Comparison of ENCODE assay signal across 8 mouse cellular contexts in genomic region chr10:79682916-79683582, GRCm38 (mm10). TPM values are rescaled to one million over a fixed set of nuclear protein-coding genes. Genes with fewer than 3 reads are reported as not detected.
DNase-seq lines count a peak whose midpoint lies in the region; ATAC-seq and TF ChIP-seq lines count a peak whose summit lies in the region.

No protein-coding gene starts in this region.

- peaks cover 11% of the 10 kb centered on the region for H3K9me3 ChIP-seq in megakaryocyte, embryonic 14.5 days

- peaks cover 61% of the 10 kb centered on the region for H3K4me1 ChIP-seq in megakaryocyte, embryonic 14.5 days
- H3K4me1 ChIP-seq in bone marrow macrophage, adult 2 months (ENCODE audit: control insufficient read depth, insufficient read depth, low read length) = peaks cover 17% of the 10 kb centered on the region
- peaks cover 19% of the 10 kb centered on the region for H3K4me1 ChIP-seq in thymus, adult 2 months (replicated peaks; ENCODE audit: control insufficient read depth, insufficient read depth, low read length)

- WGBS in thymus, adult 2 months = 4% methylated on average over 10 of the region's 10 CpGs

- peak; percentile 57 for TF ChIP-seq CTCF in bone marrow macrophage, adult 2 months (IDR thresholded peaks at IDR 0.05; ENCODE audit: low read depth, low read length)
- TF ChIP-seq CTCF in thymus, adult 2 months (IDR thresholded peaks at IDR 0.05; ENCODE audit: borderline replicate concordance, control insufficient read depth, extremely low read depth, insufficient read depth, low read length, poor library complexity) = no peak

- DNase-seq in heart, postnatal 10 days = peak; percentile 82 to 83
- DNase-seq in kidney, postnatal 4 days = peak; percentile 84 to 88
- DNase-seq in mesoderm, embryonic 11.5 days (ENCODE audit: low read depth, low spot score) = peak; percentile 71
- DNase-seq in thymus, adult 2 months = peak; percentile 73

- peaks cover 52% of the 10 kb centered on the region for H3K36me3 ChIP-seq in megakaryocyte, embryonic 14.5 days (replicated peaks; ENCODE audit: low read length)
- H3K36me3 ChIP-seq in thymus, adult 2 months (ENCODE audit: control insufficient read depth, insufficient read depth, low read length) = peaks cover 26% of the 10 kb centered on the region

- no peaks in the 10 kb centered on the region for H3K27me3 ChIP-seq in megakaryocyte, embryonic 14.5 days (replicated peaks)
- H3K27me3 ChIP-seq in thymus, adult 2 months (ENCODE audit: control insufficient read depth, insufficient read depth, low read length) = no peaks in the 10 kb centered on the region

- H3K27ac ChIP-seq in bone marrow macrophage, adult 2 months (ENCODE audit: insufficient read depth, low read depth, low read length) = peak overlapping the region; percentile 82
- H3K27ac ChIP-seq in thymus, adult 2 months (ENCODE audit: control insufficient read depth, insufficient read depth, low read length) = no peak overlapping the region

- no peak for ATAC-seq in megakaryocyte, adult 5-6 weeks (ENCODE audit: poor library complexity, severe bottlenecking)
- ATAC-seq in erythroid progenitor cell, adult 5-6 weeks (replicated peaks; ENCODE audit: low FRiP score, poor library complexity, severe bottlenecking) = peak; percentile 38; the same call in 1 of the 2 replicates

- intact Hi-C loops in heart, postnatal 10 days (cut with DNase I) = no loop called here

- peak overlapping the region; percentile 99 for H3K4me3 ChIP-seq in megakaryocyte, embryonic 14.5 days (replicated peaks)
- peak overlapping the region; percentile 97 for H3K4me3 ChIP-seq in bone marrow macrophage, adult 2 months (ENCODE audit: insufficient read depth, low read length)
- H3K4me3 ChIP-seq in thymus, adult 2 months (ENCODE audit: control insufficient read depth, insufficient read depth, low read length) = peak overlapping the region; percentile 70

- TF ChIP-seq POLR2A in bone marrow macrophage, adult 2 months (IDR thresholded peaks at IDR 0.05; ENCODE audit: borderline replicate concordance, low read depth, low read length) = no peak
- TF ChIP-seq POLR2A in thymus, adult 2 months (IDR thresholded peaks at IDR 0.05; ENCODE audit: control insufficient read depth, extremely low read depth, insufficient read depth, low read length, poor library complexity) = no peak

RNA-seq across cellular contexts. Expression of gene Cdc34, which starts 1.1 kb away (rescaled TPM):
- 451 and 1,194 TPM in 2 replicates for polyA plus RNA-seq in megakaryocyte, embryonic 14.5 days (2012; ENCODE audit: insufficient read depth, low replicate concordance)
- total RNA-seq in megakaryocyte, adult 5-6 weeks (2015) = 52.6 and 53.3 TPM in 2 replicates
- 70.2 and 100 TPM in 2 replicates for total RNA-seq in megakaryocyte, adult 5-6 weeks (2017)
- 74.9 and 77.1 TPM in 2 replicates for polyA plus RNA-seq in bone marrow macrophage, adult 2 months (2012; ENCODE audit: insufficient read depth, insufficient read length, missing spikeins)
- 42.2 and 66.7 TPM in 2 replicates for total RNA-seq in erythroid progenitor cell, adult 5-6 weeks (2015; ENCODE audit: low replicate concordance)
- total RNA-seq in erythroid progenitor cell, adult 5-6 weeks (2017; ENCODE audit: low replicate concordance) = 82.7 and 87.2 TPM in 2 replicates
- total RNA-seq in heart, postnatal 10 days (2021) = 100 to 1,000 TPM; 152 to 159 TPM
- 309 and 321 TPM in 2 replicates for polyA plus RNA-seq in thymus, adult 2 months (2012; rRNA removed)

RNA-seq across cellular contexts. Expression of gene Gzmm, which starts 5.8 kb away (rescaled TPM):
- 1.4 and 2.2 TPM in 2 replicates for polyA plus RNA-seq in megakaryocyte, embryonic 14.5 days (2012; ENCODE audit: insufficient read depth, low replicate concordance)
- 2.0 and 2.4 TPM in 2 replicates for total RNA-seq in megakaryocyte, adult 5-6 weeks (2015)
- total RNA-seq in megakaryocyte, adult 5-6 weeks (2017) = 0.20 and 0.92 TPM in 2 replicates
- 0.84 TPM in 1 of 2 replicates, not detected in the other for polyA plus RNA-seq in bone marrow macrophage, adult 2 months (2012; ENCODE audit: insufficient read depth, insufficient read length, missing spikeins)
- not detected in 2 replicates for total RNA-seq in erythroid progenitor cell, adult 5-6 weeks (2015; ENCODE audit: low replicate concordance)
- not detected in 2 replicates for total RNA-seq in erythroid progenitor cell, adult 5-6 weeks (2017; ENCODE audit: low replicate concordance)
- total RNA-seq in heart, postnatal 10 days (2021) = 1 to 10 TPM; 3.8 to 4.3 TPM
- polyA plus RNA-seq in thymus, adult 2 months (2012; rRNA removed) = 0.57 and 1.2 TPM in 2 replicates

RNA-seq across cellular contexts. Expression of gene Tpgs1, which starts 13.9 kb away (rescaled TPM):
- polyA plus RNA-seq in megakaryocyte, embryonic 14.5 days (2012; ENCODE audit: insufficient read depth, low replicate concordance) = 209 and 257 TPM in 2 replicates
- 17.5 and 21.0 TPM in 2 replicates for total RNA-seq in megakaryocyte, adult 5-6 weeks (2015)
- total RNA-seq in megakaryocyte, adult 5-6 weeks (2017) = 8.8 and 21.1 TPM in 2 replicates
- 32.7 and 36.2 TPM in 2 replicates for polyA plus RNA-seq in bone marrow macrophage, adult 2 months (2012; ENCODE audit: insufficient read depth, insufficient read length, missing spikeins)
- total RNA-seq in erythroid progenitor cell, adult 5-6 weeks (2015; ENCODE audit: low replicate concordance) = 12.2 and 15.9 TPM in 2 replicates
- total RNA-seq in erythroid progenitor cell, adult 5-6 weeks (2017; ENCODE audit: low replicate concordance) = 1.9 and 8.3 TPM in 2 replicates
- 10 to 100 TPM; 24.3 to 24.4 TPM for total RNA-seq in heart, postnatal 10 days (2021)
- 92.1 and 92.3 TPM in 2 replicates for polyA plus RNA-seq in thymus, adult 2 months (2012; rRNA removed)

RNA-seq across cellular contexts. Expression of gene Madcam1, which starts 18.7 kb away (rescaled TPM):
- polyA plus RNA-seq in megakaryocyte, embryonic 14.5 days (2012; ENCODE audit: insufficient read depth, low replicate concordance) = 0.78 TPM in 1 of 2 replicates, not detected in the other
- not detected in 2 replicates for total RNA-seq in megakaryocyte, adult 5-6 weeks (2015)
- total RNA-seq in megakaryocyte, adult 5-6 weeks (2017) = not detected in 2 replicates
- not detected in 2 replicates for polyA plus RNA-seq in bone marrow macrophage, adult 2 months (2012; ENCODE audit: insufficient read depth, insufficient read length, missing spikeins)
- not detected in 2 replicates for total RNA-seq in erythroid progenitor cell, adult 5-6 weeks (2015; ENCODE audit: low replicate concordance)
- total RNA-seq in erythroid progenitor cell, adult 5-6 weeks (2017; ENCODE audit: low replicate concordance) = not detected in 2 replicates
- under 1 TPM; 0.24 to 0.60 TPM for total RNA-seq in heart, postnatal 10 days (2021)
- polyA plus RNA-seq in thymus, adult 2 months (2012; rRNA removed) = 2.9 and 4.0 TPM in 2 replicates

RNA-seq across cellular contexts. Expression of gene Bsg, which starts 21.2 kb away (rescaled TPM):
- polyA plus RNA-seq in megakaryocyte, embryonic 14.5 days (2012; ENCODE audit: insufficient read depth, low replicate concordance) = 2,144 and 3,272 TPM in 2 replicates
- 289 and 306 TPM in 2 replicates for total RNA-seq in megakaryocyte, adult 5-6 weeks (2015)
- total RNA-seq in megakaryocyte, adult 5-6 weeks (2017) = 194 and 196 TPM in 2 replicates
- polyA plus RNA-seq in bone marrow macrophage, adult 2 months (2012; ENCODE audit: insufficient read depth, insufficient read length, missing spikeins) = 300 and 307 TPM in 2 replicates
- 1,896 and 2,324 TPM in 2 replicates for total RNA-seq in erythroid progenitor cell, adult 5-6 weeks (2015; ENCODE audit: low replicate concordance)
- 1,328 and 1,345 TPM in 2 replicates for total RNA-seq in erythroid progenitor cell, adult 5-6 weeks (2017; ENCODE audit: low replicate concordance)
- 1,000 to 10,000 TPM; 1,161 to 1,276 TPM for total RNA-seq in heart, postnatal 10 days (2021)
- polyA plus RNA-seq in thymus, adult 2 months (2012; rRNA removed) = 345 and 396 TPM in 2 replicates
